9 mouse cellular contexts compared by ENCODE assay signal in the genomic region with DNA sequence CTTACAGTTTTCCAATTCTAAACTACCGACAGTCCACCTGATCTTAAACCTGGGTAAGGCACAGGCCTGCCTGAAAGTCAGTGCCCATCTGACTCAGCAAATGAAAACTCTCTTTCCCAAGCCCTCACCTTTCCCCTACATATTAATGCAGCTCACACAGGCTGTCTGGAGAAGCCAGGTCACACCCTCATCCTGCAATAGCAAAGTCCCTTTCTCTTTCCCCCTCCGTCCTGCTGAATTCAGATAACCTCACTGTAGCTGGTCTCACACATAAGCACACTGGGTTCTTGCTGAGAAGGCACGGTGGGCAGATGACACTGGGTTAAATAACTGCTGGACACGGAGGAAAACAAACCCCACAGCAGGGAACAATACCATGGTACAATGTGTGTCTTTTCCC. TPM values are rescaled to one million over a fixed set of nuclear protein-coding genes. Genes with fewer than 3 reads are reported as not detected.
A peak's percentile ranks its signal among the peaks of the same experiment; 100 is the strongest.
DNase-seq lines count a peak whose midpoint lies in the region; ATAC-seq and TF ChIP-seq lines count a peak whose summit lies in the region.
"Had no signal": no experiment of that assay in that cellular context is flagged by ENCODE, and none has a peak within 500 bp of the region (broad histone marks: within the 10 kb centered on the region; RNA-seq: fewer than 3 reads in every experiment).

No protein-coding gene starts in this region.

- intact Hi-C loops in left cerebral cortex, adult 2 months (cut with DNase I) = no loop called here

- no peak overlapping the region for H3K4me3 ChIP-seq in embryonic facial prominence, embryonic 12.5 days
- no peak overlapping the region for H3K4me3 ChIP-seq in hindbrain, postnatal 0 days (ENCODE audit: low read length)
- peak overlapping the region; percentile 74 for H3K4me3 ChIP-seq in liver, embryonic 13.5 days (replicated peaks)
- H3K4me3 ChIP-seq in left cerebral cortex, adult 2 months = no peak overlapping the region

- no peak for ATAC-seq in embryonic facial prominence, embryonic 12.5 days (ENCODE audit: insufficient number of reproducible peaks, insufficient read depth, low FRiP score, low TSS enrichment)
- ATAC-seq in hindbrain, postnatal 0 days = no peak
- peak; percentile 53 for ATAC-seq in liver, embryonic 13.5 days (ENCODE audit: low read depth)

- no peak for TF ChIP-seq CTCF in hindbrain, postnatal 0 days (IDR thresholded peaks at IDR 0.05; ENCODE audit: low read depth)
- TF ChIP-seq CTCF in left cerebral cortex, adult 2 months (IDR thresholded peaks at IDR 0.05) = no peak

- no peak overlapping the region for H3K27ac ChIP-seq in embryonic facial prominence, embryonic 12.5 days
- peak overlapping the region; percentile 48; the same call in 1 of the 2 replicates for H3K27ac ChIP-seq in hindbrain, postnatal 0 days
- H3K27ac ChIP-seq in liver, embryonic 13.5 days = peak overlapping the region; percentile 86
- no peak overlapping the region for H3K27ac ChIP-seq in left cerebral cortex, adult 2 months

- no peak overlapping the region for H3K9ac ChIP-seq in embryonic facial prominence, embryonic 12.5 days
- 0 out of 2 replicates have a peak overlapping the region, but pooled peaks have one; percentile 9 for H3K9ac ChIP-seq in hindbrain, postnatal 0 days (replicated peaks; ENCODE audit: low read length)
- peak overlapping the region; percentile 86 for H3K9ac ChIP-seq in liver, embryonic 13.5 days

- peak; percentile 63 for DNase-seq in NIH3T3 (ENCODE audit: low read depth)
- no peak for DNase-seq in hindbrain, postnatal 0 days (ENCODE audit: low spot score)
- DNase-seq in liver, embryonic 13.5 days = peak; percentile 48
- DNase-seq in right cerebral cortex, postnatal 25 days = no peak
- DNase-seq in cerebellum, postnatal 36 days = no peak
- DNase-seq in left cerebral cortex, adult 2 months (ENCODE audit: extremely low spot score in 1 of 2, low spot score in 2 of 2) = no peak
- no peak for DNase-seq in natural killer cell, adult 2 months (ENCODE audit: low spot score in 2 of 2)

- 0 out of 2 replicates have a peak, but pooled peaks cover 2% of the 10 kb centered on the region for H3K36me3 ChIP-seq in embryonic facial prominence, embryonic 12.5 days
- H3K36me3 ChIP-seq in hindbrain, postnatal 0 days (ENCODE audit: insufficient read depth, low read length) = no peaks in the 10 kb centered on the region
- H3K36me3 ChIP-seq in liver, embryonic 13.5 days = no peaks in the 10 kb centered on the region

- 69% methylated on average over 4 of the region's 4 CpGs for WGBS in embryonic facial prominence, embryonic 12.5 days
- 37% methylated on average over 4 of the region's 4 CpGs for WGBS in hindbrain, postnatal 0 days
- WGBS in liver, embryonic 13.5 days (ENCODE audit: insufficient replicate concordance) = 22% methylated on average over 4 of the region's 4 CpGs

- H3K9me3 ChIP-seq in embryonic facial prominence, embryonic 12.5 days = no peaks in the 10 kb centered on the region
- no peaks in the 10 kb centered on the region for H3K9me3 ChIP-seq in hindbrain, postnatal 0 days (ENCODE audit: low read length)
- H3K9me3 ChIP-seq in liver, embryonic 13.5 days (replicated peaks) = no peaks in the 10 kb centered on the region

- H3K4me1 ChIP-seq in embryonic facial prominence, embryonic 12.5 days = peaks cover 11% of the 10 kb centered on the region
- peaks cover 5% of the 10 kb centered on the region; the same call in 1 of the 2 replicates for H3K4me1 ChIP-seq in hindbrain, postnatal 0 days (ENCODE audit: insufficient read depth, low read length)
- H3K4me1 ChIP-seq in liver, embryonic 13.5 days (replicated peaks) = peaks cover 33% of the 10 kb centered on the region

- peak overlapping the region; percentile 72; the same call in 1 of the 2 replicates for H3K4me2 ChIP-seq in embryonic facial prominence, embryonic 12.5 days (replicated peaks)
- H3K4me2 ChIP-seq in hindbrain, postnatal 0 days (ENCODE audit: low read depth, low read length) = peak overlapping the region; percentile 86
- peak overlapping the region; percentile 82 for H3K4me2 ChIP-seq in liver, embryonic 13.5 days

- no peaks in the 10 kb centered on the region for H3K27me3 ChIP-seq in embryonic facial prominence, embryonic 12.5 days
- no peaks in the 10 kb centered on the region for H3K27me3 ChIP-seq in hindbrain, postnatal 0 days (ENCODE audit: insufficient read depth, low read length)
- H3K27me3 ChIP-seq in liver, embryonic 13.5 days = no peaks in the 10 kb centered on the region

RNA-seq across cellular contexts. Expression of gene Cpt2, which starts 1.5 kb away (rescaled TPM):
- polyA plus RNA-seq in embryonic facial prominence, embryonic 12.5 days (2016; fragmentation: Nextera tagmentation; extraction: Ambion mirVana) = 26.1 and 31.1 TPM in 2 replicates
- 17.4 and 19.2 TPM in 2 replicates for total RNA-seq in hindbrain, postnatal 0 days (2014; rRNA removed)
- polyA plus RNA-seq in hindbrain, postnatal 0 days (2015; fragmentation: Nextera tagmentation; extraction: Ambion mirVana) = 13.8 TPM in 2 replicates
- polyA plus RNA-seq in liver, embryonic 13.5 days (2015; fragmentation: Nextera tagmentation; extraction: Ambion mirVana) = 37.0 and 45.1 TPM in 2 replicates
- 1 to 10 TPM; 4.3 to 7.6 TPM for total RNA-seq in left cerebral cortex, adult 2 months (2021)

RNA-seq across cellular contexts. Expression of gene 0610037L13Rik, which starts 32.3 kb away (rescaled TPM):
- polyA plus RNA-seq in embryonic facial prominence, embryonic 12.5 days (2016; fragmentation: Nextera tagmentation; extraction: Ambion mirVana) = 126 and 132 TPM in 2 replicates
- total RNA-seq in hindbrain, postnatal 0 days (2014; rRNA removed) = 33.2 and 58.3 TPM in 2 replicates
- polyA plus RNA-seq in hindbrain, postnatal 0 days (2015; fragmentation: Nextera tagmentation; extraction: Ambion mirVana) = 110 and 111 TPM in 2 replicates
- 48.1 and 54.9 TPM in 2 replicates for polyA plus RNA-seq in liver, embryonic 13.5 days (2015; fragmentation: Nextera tagmentation; extraction: Ambion mirVana)
- total RNA-seq in left cerebral cortex, adult 2 months (2021) = 10 to 100 TPM; 56.6 to 62.9 TPM

RNA-seq across cellular contexts. Expression of gene Magoh, which starts 42.4 kb away (rescaled TPM):
- polyA plus RNA-seq in embryonic facial prominence, embryonic 12.5 days (2016; fragmentation: Nextera tagmentation; extraction: Ambion mirVana) = 217 and 223 TPM in 2 replicates
- 31.7 and 35.4 TPM in 2 replicates for total RNA-seq in hindbrain, postnatal 0 days (2014; rRNA removed)
- 124 and 129 TPM in 2 replicates for polyA plus RNA-seq in hindbrain, postnatal 0 days (2015; fragmentation: Nextera tagmentation; extraction: Ambion mirVana)
- 129 and 145 TPM in 2 replicates for polyA plus RNA-seq in liver, embryonic 13.5 days (2015; fragmentation: Nextera tagmentation; extraction: Ambion mirVana)
- total RNA-seq in left cerebral cortex, adult 2 months (2021) = 10 to 100 TPM; 33.9 to 41.7 TPM

RNA-seq across cellular contexts. Expression of gene Slc1a7, which starts 46.2 kb away (rescaled TPM):
- polyA plus RNA-seq in embryonic facial prominence, embryonic 12.5 days (2016; fragmentation: Nextera tagmentation; extraction: Ambion mirVana) = not detected in 2 replicates
- total RNA-seq in hindbrain, postnatal 0 days (2014; rRNA removed) = 0.25 TPM in 1 of 2 replicates, not detected in the other
- polyA plus RNA-seq in hindbrain, postnatal 0 days (2015; fragmentation: Nextera tagmentation; extraction: Ambion mirVana) = 0.05 and 0.09 TPM in 2 replicates
- not detected in 2 replicates for polyA plus RNA-seq in liver, embryonic 13.5 days (2015; fragmentation: Nextera tagmentation; extraction: Ambion mirVana)
- total RNA-seq in left cerebral cortex, adult 2 months (2021) = under 1 TPM; 0.43 to 0.94 TPM
- total RNA-seq: neutrophil, adult 5-6 weeks had no signal

Comparison
In these comparisons a context has a peak if more than half of its experiments do, and no peak if none do; other contexts are left out.
1. DNase-seq: peak in NIH3T3 (single experiment) and liver, embryonic 13.5 days (single experiment); none in hindbrain, postnatal 0 days (single experiment), right cerebral cortex, postnatal 25 days (single experiment), cerebellum, postnatal 36 days (0 of 2), left cerebral cortex, adult 2 months (0 of 2) and natural killer cell, adult 2 months (0 of 2).
2. H3K27ac ChIP-seq: peak in hindbrain, postnatal 0 days (single experiment) and liver, embryonic 13.5 days (single experiment); none in embryonic facial prominence, embryonic 12.5 days (single experiment) and left cerebral cortex, adult 2 months (single experiment).
3. Peak in every context shown above with its lines, with median percentiles within 50 percentile points of each other: H3K4me2 ChIP-seq.